Mouse (Mus musculus): ENCODE data around the gene Rnf111.
A peak's percentile ranks its signal among the peaks of the same experiment; 100 is the strongest.
"Not testable (repeated sequence)": the region's sequence is repeated elsewhere in the genome, so short reads cannot be mapped to it uniquely, and the experiment has no call there.

The Rnf111 gene

DNA sequence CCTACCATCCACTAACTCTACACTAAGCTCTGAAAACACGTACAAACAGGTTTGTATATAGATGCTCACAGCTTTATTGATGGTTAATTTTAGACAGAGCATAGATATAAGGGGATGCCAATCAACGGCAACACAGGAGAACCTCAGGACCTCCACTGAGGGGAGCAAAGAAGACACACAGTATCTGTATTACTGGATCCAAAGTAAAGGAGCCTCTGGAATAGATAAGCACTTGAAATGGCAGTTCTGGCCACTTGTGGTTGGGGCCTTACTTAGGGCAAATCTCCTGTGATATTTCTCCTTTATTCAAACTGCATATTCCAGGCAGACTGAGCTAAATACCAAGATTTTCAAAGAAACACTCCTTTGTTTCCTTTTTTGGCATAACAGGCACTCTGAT, 10.5 kb downstream of the Rnf111 start:
- DNase-seq, result no peak

DNA sequence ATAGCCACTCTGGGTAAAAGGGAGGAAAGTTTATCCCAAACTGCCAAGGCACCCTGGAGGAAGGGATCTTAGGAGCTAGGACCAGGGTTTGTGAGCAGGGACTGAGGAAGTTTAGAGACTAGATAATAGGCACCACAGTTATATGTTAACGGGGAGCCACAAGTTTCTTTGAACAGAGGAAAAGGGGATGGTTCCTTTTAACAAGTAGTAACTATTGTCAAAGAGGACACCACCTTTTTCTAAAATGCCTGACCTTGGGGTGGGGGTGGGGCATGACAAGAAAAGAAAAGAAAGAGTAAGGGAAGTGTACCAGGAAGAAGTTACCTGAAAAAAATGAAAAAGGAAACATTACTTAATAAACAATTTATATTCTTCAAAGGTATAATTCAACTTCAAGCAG, 12.3 kb downstream of the Rnf111 start:
- no peak for DNase-seq

DNA sequence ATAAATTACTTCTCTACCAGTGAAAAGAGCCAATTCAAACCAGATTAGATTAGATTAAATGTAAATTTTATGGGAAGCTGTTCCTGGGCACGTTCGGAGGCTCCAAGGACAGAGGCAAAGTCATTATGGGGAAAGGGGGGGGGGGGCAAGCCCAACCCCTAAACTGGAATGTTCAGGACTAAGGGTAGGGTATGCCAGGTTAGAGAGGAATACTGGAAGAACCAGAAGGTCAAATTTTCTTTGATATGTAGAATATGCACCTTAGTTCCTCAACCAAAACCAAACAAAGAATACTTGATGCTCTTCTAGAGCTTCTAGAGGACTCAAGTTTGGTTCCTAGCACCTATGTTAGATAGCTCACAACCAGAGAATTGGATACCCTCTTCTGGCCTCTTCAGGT, 16.1 kb downstream of the Rnf111 start:
- DNase-seq, result no peak

- no peak for DNase-seq
Measured at GRCm38 (mm10) chr9:70485840-70486239, 17.7 kb downstream of the Rnf111 start.

DNA sequence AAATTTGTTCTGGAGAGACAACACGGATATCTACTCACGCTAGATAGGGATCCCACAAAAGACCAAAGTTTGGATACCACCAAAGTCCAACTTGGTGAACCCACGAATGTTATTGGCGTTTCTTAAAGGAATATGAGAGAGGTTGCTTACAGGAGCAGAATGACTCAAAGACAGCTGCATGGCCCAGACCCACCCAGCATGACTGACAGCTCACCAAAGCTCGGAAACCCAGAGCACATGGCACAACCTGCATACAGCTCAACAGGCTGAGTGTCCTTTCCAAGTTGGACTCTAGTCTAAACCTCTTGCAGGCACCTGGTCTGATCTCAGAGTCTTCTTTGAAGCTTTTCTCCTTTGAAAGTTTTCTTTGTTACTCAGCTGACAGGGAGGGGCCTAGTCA, 20.0 kb downstream of the Rnf111 start:
- no peak for DNase-seq

DNA sequence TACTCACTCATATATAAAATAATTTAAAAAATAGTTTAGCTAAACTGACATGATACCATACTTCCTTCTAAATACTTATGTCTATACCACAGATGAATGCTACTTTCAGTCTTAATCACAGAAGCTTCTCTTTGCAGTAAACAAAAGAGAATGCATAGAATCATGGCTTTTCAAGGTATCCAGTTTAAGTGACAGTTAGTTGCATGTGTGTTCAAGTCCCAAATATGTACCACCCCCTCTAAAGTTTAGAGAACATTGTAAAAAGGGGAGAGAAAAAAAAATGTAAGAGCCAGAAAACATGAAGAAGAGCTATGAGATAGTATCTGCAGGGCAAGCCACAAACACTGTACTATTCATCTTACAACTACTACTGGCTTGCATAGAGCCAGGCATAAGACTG, 21.7 kb downstream of the Rnf111 start:
- DNase-seq, result no peak

GRCm38 (mm10) chr9:70477229-70477628, 26.3 kb downstream of the Rnf111 start:
- no peak for DNase-seq

DNA sequence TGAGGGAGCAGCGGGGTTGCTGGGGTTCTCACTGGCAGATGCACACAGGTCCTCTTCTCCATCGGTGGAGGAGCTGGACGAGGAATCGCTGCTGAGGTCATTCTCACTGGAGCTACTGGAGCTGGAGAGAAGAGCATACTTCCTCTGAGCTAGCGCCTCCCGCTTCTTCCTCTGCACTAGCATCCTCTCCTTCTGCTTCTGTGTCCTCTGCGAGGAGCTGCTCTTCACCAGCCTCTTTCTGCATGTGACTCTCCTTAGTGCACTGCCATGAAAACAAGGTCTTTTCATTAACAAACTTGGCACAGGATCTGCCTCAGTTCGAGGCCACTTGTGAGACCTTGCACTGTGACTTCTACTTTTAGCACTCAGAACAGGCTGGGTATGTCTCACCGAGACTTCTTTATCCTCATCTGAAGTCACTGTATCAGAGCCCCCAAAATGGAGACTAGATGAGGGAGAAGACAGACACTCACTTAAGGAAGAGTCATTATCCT, 27.7 kb downstream of the Rnf111 start:
- no peak for DNase-seq

- DNase-seq, result no peak
Measured at GRCm38 (mm10) chr9:70473400-70473799, 30.1 kb downstream of the Rnf111 start.

DNA sequence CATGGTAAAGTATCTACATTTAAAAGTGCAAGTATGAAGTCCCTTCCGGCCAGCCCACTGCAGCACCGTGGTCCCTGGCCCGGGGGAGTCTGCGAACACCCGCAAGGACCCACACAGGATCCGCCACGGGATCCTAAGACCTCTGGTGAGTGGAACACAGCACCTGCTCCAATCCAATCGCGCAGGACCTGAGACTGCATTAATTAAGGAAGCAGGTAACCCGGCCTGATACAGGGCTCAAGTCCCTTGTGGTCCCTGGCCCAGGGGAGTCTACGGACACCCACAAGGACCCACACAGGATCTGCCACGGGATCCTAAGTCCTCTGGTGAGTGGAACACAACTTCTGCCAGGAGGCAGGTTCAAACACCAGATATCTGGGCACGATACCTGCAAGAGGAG, 40.4 kb downstream of the Rnf111 start:
- DNase-seq, result not testable (repeated sequence)

GRCm38 (mm10) chr9:70452371-70452770, 51.2 kb downstream of the Rnf111 start:
- no peak for DNase-seq

GRCm38 (mm10) chr9:70449072-70449471, 54.5 kb downstream of the Rnf111 start:
- no peak for DNase-seq

- DNase-seq, result no peak
Measured at GRCm38 (mm10) chr9:70439959-70440358, 63.6 kb downstream of the Rnf111 start.

- DNase-seq, result no peak
Measured at GRCm38 (mm10) chr9:70422661-70423060, 80.9 kb downstream of the Rnf111 start.

DNA sequence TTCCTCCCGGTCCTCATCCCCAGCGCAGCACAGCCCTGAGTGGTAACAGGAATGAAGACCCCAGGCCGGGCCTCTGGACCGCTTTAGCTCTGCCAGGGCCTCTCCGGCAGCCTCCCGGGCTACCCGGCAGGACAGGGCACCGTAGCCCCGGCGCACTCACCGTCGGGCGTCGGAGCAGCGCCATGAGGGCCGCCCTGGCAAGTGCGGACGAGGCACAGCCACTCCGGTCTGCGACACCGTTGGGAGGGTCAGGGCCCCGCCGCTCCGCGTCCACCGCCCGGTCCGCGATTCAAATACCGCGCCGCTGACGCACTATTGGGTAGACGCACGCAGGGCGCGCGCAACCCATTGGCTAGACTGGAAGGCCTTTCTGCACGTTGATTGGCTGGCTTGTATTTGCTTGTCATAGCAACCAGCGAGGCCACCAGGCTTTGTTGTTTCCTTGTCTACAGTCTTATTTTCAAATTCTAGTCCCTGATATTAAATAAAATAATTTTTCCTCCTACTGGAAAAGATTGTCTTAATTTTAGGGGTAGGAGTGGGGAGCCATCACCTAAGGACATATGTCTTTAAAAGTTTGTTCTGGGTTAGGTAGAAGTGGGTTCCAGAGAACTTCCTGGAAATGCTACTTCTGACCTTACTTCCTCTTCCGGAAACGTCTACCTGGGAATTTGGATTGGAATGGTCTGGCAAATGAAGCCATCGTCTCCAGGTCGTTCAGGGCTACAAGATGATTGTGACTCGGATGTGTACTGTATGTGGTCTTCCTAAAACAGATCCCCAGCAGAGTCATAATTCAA, 82.1 kb downstream of the Rnf111 start, which contains the start of gene Ccnb2:
Gene Ccnb2 (minus strand): TSS at position 291 of the 800 bp plus-strand sequence.
- peak; percentile 93 to 94 for DNase-seq

GRCm38 (mm10) chr9:70416412-70416811, 87.1 kb downstream of the Rnf111 start:
- DNase-seq, result no peak

DNA sequence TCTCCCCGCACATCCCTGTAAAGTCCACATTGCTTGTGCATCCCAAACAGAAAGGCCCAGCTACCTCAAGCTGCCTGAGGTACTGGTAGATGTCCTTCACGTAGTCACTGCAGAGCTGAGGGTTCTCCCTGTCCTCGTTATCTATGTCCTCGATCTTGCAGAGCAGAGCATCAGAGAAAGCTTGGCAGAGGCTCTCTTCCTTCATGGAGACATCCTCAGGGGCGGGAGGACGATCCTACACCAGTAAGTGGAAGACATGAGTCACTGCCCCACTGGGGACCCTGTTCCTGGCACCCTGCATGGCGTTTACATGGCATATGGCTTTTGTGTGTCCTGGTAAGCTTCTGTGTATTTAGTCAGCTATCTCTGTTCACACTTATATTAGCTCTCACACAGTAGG, 90.5 kb downstream of the Rnf111 start:
- no peak for DNase-seq

DNA sequence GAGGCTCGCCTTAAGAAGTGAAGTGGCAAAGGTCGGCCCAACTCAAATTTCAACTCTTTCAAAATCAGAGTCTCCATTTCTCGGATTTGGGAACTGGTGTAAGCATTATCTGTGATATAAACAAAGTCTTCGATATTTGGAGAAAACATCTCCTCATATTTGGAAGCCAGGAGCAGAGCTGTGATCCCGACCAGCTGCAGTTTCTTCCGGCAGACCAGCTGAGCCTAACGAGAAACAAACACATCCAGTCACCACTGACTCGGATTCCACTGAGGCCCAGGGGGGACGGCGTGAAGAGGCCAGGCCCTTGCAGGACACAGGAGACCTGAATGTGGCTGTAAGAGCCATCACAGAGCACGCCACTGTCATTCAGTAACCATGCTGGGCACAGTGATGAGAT, 92.9 kb downstream of the Rnf111 start:
- DNase-seq, result no peak

DNA sequence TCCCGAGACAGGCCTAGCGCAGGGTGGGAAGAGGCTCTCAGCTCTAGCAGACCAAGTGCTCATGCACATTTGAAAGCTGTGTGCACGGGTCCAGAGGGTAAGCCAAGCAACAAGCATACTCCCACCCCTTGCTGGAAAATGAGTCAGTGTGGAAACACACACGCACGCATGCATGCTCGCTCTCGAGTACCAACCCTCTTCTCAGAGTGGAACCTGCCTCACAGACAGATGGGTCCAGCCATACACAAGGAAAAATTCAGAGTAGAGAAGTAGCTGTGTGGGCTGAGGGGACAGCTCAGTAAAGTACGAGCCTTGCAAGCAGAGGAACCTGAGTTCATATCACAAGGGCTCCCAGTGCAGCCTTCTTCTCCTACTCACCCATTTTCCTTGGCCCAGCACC, 93.8 kb downstream of the Rnf111 start:
- no peak for DNase-seq

DNA sequence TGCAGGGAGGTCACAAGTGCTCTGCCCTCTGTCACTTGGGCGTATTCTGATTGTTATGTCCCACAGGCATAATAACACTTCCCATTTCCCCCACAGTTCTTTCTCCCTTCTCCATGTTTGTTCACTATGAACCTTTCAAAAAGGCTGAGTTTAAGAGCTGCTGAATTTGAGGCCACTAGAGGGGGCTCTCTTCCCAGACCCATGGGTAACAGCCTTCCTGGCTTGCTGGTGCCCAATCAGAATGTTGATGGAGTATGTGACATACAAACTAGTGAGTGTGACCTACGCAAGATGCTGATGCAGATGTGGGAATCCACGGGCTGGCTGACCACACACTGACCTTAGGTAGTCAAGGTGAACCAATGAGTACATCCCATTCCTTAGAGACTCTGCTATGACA, 94.7 kb downstream of the Rnf111 start:
- DNase-seq, result peak; percentile 30 to 43

DNA sequence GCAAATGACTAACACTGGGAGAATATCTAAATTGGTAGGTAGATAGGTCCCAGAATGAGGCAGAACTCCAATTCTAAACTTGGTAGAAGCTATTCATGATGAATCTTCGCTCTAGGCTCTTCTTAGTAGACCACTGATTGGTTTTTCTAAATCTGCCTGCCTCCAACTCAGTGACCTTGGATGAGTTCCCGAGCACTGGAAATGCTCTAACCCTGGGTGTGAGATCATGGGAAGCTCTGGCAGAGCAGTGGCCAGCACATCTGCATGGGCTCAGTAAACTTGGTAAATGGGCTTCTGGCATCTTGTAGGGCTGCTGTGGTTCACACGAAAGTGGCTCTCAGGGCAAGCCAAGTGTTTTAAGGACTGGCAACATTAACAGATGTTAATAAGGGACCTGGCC, 96.9 kb downstream of the Rnf111 start:
- no peak for DNase-seq

DNA sequence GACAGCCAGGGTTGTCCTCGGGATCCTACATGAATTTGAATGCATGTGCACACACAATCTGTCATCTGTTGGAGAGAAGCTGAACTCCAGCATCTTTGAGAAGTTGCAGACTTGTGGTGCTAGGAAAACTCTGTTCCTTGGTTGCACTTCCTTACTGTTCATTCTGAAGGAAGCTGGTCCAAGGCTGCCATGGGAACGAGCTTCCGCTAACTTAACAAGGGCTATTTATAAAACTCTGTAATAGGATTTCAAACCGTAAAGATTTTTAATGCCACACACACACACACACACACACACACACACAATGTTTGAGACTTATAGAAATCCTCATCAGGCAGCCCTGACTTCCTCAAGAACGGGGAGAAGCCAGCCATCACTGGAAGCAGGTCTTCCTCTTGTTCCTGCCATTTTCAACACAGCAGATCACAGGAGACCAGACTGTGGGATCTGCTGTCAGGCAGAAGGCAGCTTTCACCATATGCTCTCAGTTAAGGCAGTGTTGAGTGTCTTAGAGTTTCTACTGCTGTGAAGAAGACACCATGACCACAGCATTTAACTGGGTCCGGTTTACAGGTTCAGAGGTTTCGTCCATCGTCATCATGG, 101.5 kb downstream of the Rnf111 start:
- DNase-seq, result no peak

DNA sequence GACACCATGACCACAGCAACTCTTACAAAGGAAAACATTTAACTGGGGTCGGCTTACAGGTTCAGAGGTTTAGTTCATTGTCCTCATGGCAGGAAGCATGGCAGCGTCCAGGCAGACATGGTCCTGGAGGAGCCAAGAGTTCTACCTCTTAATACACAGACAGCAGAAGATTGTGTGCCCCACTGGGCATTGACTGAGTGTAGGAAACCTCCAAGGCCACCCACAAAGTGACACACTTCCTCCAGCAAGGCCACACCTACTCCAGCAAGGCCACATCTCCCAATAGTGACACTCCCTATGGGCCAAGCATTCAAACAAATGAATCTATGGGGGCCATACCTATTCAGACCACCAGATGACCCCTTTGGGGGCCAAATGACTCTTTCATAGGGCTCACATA, 107.4 kb downstream of the Rnf111 start:
- DNase-seq, result no peak

- peak; percentile 24 to 38 for DNase-seq
Measured at GRCm38 (mm10) chr9:70395617-70396016, 107.9 kb downstream of the Rnf111 start.

DNA sequence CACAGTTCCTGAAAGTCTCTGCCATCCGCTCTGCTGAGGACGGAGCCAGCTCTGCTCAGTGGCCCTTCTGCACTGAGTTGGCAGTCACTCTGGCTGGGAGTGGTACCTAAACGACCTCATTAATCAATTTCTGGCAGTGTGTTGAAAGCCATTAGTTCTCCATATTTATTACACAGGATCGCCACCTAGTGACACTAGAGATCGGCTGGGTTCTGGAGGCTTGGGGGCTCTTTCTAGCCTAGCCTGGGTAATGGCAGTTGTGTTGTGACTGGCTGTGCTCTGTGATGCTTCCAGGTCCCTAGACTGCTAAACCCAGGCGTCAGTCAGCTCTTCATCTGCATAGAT, 111.0 kb downstream of the Rnf111 start:
- peak; percentile 87 to 90 for DNase-seq
